Mouse (Mus musculus) MEL (cell line): ENCODE data around the gene Hrh2. TPM values are rescaled to one million over a fixed set of nuclear protein-coding genes. Genes with fewer than 3 reads are reported as not detected.

ENCODE experiments used
- DNase-seq: peaks from one replicate; pipeline ENCODE4 v3.0.0; 2011; ENCODE audit warnings: low read depth, low spot score
- H3K27ac ChIP-seq: 2 replicates; pipeline ENCODE4 v1.5.1; 2012; ENCODE audit warnings: low read depth, mild to moderate bottlenecking, control low read depth, low read length, moderate library complexity; ENCODE audit not compliant: control insufficient read depth
- H3K27me3 ChIP-seq, 2 experiments: fragments of 150-350 bp in 1 of 2; sonication (generic) in 1 of 2; 2 replicates each; pipeline ENCODE4 v1.6.1; 2012; ENCODE audit warnings: low read length in 2 of 2, mild to moderate bottlenecking in 2 of 2, improper control_type of control experiment in 1 of 2, moderate library complexity in 1 of 2; ENCODE audit not compliant: insufficient read depth in 2 of 2, control insufficient read depth in 1 of 2
- H3K36me3 ChIP-seq, 2 experiments: 2 replicates each; pipeline ENCODE4 v1.6.1; 2012 to 2014; ENCODE audit warnings: low read length in 2 of 2, improper control_type of control experiment in 1 of 2, inconsistent platforms in 1 of 2, mild to moderate bottlenecking in 1 of 2; ENCODE audit not compliant: insufficient read depth in 2 of 2, control insufficient read depth in 1 of 2
- H3K4me1 ChIP-seq, 2 experiments: fragments of 150-350 bp in 1 of 2; sonication (generic) in 1 of 2; 2 replicates each; pipeline ENCODE4 v1.6.1; 2012; ENCODE audit warnings: low read length in 2 of 2, improper control_type of control experiment in 1 of 2, mild to moderate bottlenecking in 1 of 2; ENCODE audit not compliant: insufficient read depth in 2 of 2, control insufficient read depth in 1 of 2
- H3K4me3 ChIP-seq, 2 experiments: fragments of 150-350 bp in 1 of 2; sonication (generic) in 1 of 2; 2 replicates each; pipeline ENCODE4 v1.5.1; 2012; ENCODE audit warnings: low read depth in 2 of 2, low read length in 2 of 2, mild to moderate bottlenecking in 2 of 2, moderate library complexity in 2 of 2, control low read depth in 1 of 2, improper control_type of control experiment in 1 of 2; ENCODE audit not compliant: control insufficient read depth in 1 of 2, insufficient read depth in 1 of 2
- H3K79me2 ChIP-seq: 2 replicates; pipeline ENCODE4 v1.6.1; 2012; ENCODE audit warnings: mild to moderate bottlenecking, low read length, moderate library complexity; ENCODE audit not compliant: control insufficient read depth, poor library complexity, insufficient read depth
- H3K9ac ChIP-seq: 2 replicates; pipeline ENCODE4 v1.6.1; 2012; ENCODE audit warnings: low read depth, mild to moderate bottlenecking, control low read depth, low read length, moderate library complexity; ENCODE audit not compliant: control insufficient read depth, poor library complexity, severe bottlenecking
- H3K9me3 ChIP-seq: fragments of 150-350 bp; sonication (generic); replicated peaks from 2 replicates; pipeline ENCODE4 v1.6.1; 2012; ENCODE audit warnings: mild to moderate bottlenecking, low read length, improper control_type of control experiment, moderate library complexity; ENCODE audit not compliant: insufficient read depth
- CHD1 ChIP-seq: IDR thresholded peaks from 2 replicates; pipeline ENCODE4 v1.6.1; 2012; ENCODE audit warnings: low read depth, mild to moderate bottlenecking, inconsistent platforms, low read length, improper control_type of control experiment
- CHD2 ChIP-seq: IDR thresholded peaks from 2 replicates; pipeline ENCODE4 v1.6.1; 2011; ENCODE audit warnings: low read length, improper control_type of control experiment
- ELF1 ChIP-seq: IDR thresholded peaks from 2 replicates; pipeline ENCODE4 v1.6.1; 2014; ENCODE audit warnings: low read depth, mild to moderate bottlenecking, inconsistent platforms, low read length, improper control_type of control experiment, moderate library complexity
- EP300 ChIP-seq, 2 experiments: IDR thresholded peaks; 2 replicates each; pipeline ENCODE4 v1.6.1; 2011; ENCODE audit warnings: improper control_type of control experiment in 2 of 2, low read length in 2 of 2, low read depth in 1 of 2, mild to moderate bottlenecking in 1 of 2
- MAFK ChIP-seq: IDR thresholded peaks from 2 replicates; pipeline ENCODE4 v1.6.1; 2011; ENCODE audit warnings: low read depth, mild to moderate bottlenecking, low read length, improper control_type of control experiment, borderline replicate concordance
- MAX ChIP-seq: IDR thresholded peaks from 2 replicates; pipeline ENCODE4 v1.6.1; 2011; ENCODE audit warnings: low read length, improper control_type of control experiment
- MEF2A ChIP-seq: IDR thresholded peaks from 2 replicates; pipeline ENCODE4 v1.6.1; 2014; ENCODE audit warnings: low read depth, mild to moderate bottlenecking, inconsistent platforms, low read length, improper control_type of control experiment; ENCODE audit not compliant: poor library complexity, insufficient replicate concordance, severe bottlenecking; ENCODE audit errors: extremely low read depth
- MXI1 ChIP-seq: IDR thresholded peaks from 2 replicates; pipeline ENCODE4 v1.6.1; 2011; ENCODE audit warnings: mild to moderate bottlenecking, low read depth, low read length, improper control_type of control experiment
- MYC ChIP-seq: IDR thresholded peaks from 2 replicates; pipeline ENCODE4 v1.6.1; 2011; ENCODE audit warnings: low read depth, mild to moderate bottlenecking, low read length, improper control_type of control experiment, moderate library complexity
- NELFE ChIP-seq: IDR thresholded peaks from 2 replicates; pipeline ENCODE4 v1.6.1; 2011; ENCODE audit warnings: low read depth, low read length, improper control_type of control experiment
- POLR2A ChIP-seq, 2 experiments: IDR thresholded peaks; 2 replicates each; pipeline ENCODE4 v1.6.1; 2011 to 2012; ENCODE audit warnings: low read length in 2 of 2, mild to moderate bottlenecking in 2 of 2, control low read depth in 1 of 2, improper control_type of control experiment in 1 of 2, low read depth in 1 of 2, moderate library complexity in 1 of 2; ENCODE audit not compliant: control insufficient read depth in 1 of 2, insufficient read depth in 1 of 2, poor library complexity in 1 of 2
- SIN3A ChIP-seq: IDR thresholded peaks from 2 replicates; pipeline ENCODE4 v1.6.1; 2012; ENCODE audit warnings: low read length, improper control_type of control experiment, inconsistent platforms
- SMC3 ChIP-seq: IDR thresholded peaks from 2 replicates; pipeline ENCODE4 v1.6.1; 2011; ENCODE audit warnings: low read depth, low read length, improper control_type of control experiment
- TBP ChIP-seq: IDR thresholded peaks from 2 replicates; pipeline ENCODE4 v1.8.0; 2011; ENCODE audit warnings: low read depth, low read length, improper control_type of control experiment
- UBTF ChIP-seq: IDR thresholded peaks from 2 replicates; pipeline ENCODE4 v1.6.1; 2012; ENCODE audit warnings: low read depth, mild to moderate bottlenecking, inconsistent platforms, low read length, improper control_type of control experiment, moderate library complexity, borderline replicate concordance; ENCODE audit not compliant: insufficient read depth
- USF2 ChIP-seq, 2 experiments: IDR thresholded peaks; 2 replicates each; pipeline ENCODE4 v1.6.1; 2011 to 2012; ENCODE audit warnings: improper control_type of control experiment in 2 of 2, low read length in 2 of 2, borderline replicate concordance in 1 of 2, inconsistent platforms in 1 of 2, low read depth in 1 of 2, mild to moderate bottlenecking in 1 of 2; ENCODE audit not compliant: insufficient read depth in 1 of 2
- ZC3H11A ChIP-seq: IDR thresholded peaks from 2 replicates; pipeline ENCODE4 v1.6.1; 2012; ENCODE audit warnings: low read depth, mild to moderate bottlenecking, inconsistent platforms, low read length, improper control_type of control experiment
- ZKSCAN1 ChIP-seq: IDR thresholded peaks from 2 replicates; pipeline ENCODE4 v1.6.1; 2012; ENCODE audit warnings: low read depth, mild to moderate bottlenecking, inconsistent platforms, low read length, improper control_type of control experiment, moderate library complexity
- ZMIZ1 ChIP-seq: IDR thresholded peaks from 2 replicates; pipeline ENCODE4 v1.6.1; 2012; ENCODE audit warnings: low read depth, mild to moderate bottlenecking, inconsistent platforms, low read length, improper control_type of control experiment, moderate library complexity
- polyA plus RNA-seq, 2 experiments: library from polyadenylated mRNA; stranded (reverse) in 1 of 2; unstranded in 1 of 2; fragments of >175 nt in 1 of 2; fragments of >200 nt in 1 of 2; gene quantifications; 2 replicates each; pipeline versions ENCODE4 v1.2.1 to v1.2.4; 2012; ENCODE audit warnings: low replicate concordance in 2 of 2, low read depth in 1 of 2; ENCODE audit not compliant: insufficient read length in 2 of 2, insufficient read depth in 1 of 2, missing spikeins in 1 of 2
- total RNA-seq: library from RNA; depleted of rRNA; stranded (reverse); fragments of 300-350 nt; gene quantifications from 2 replicates; pipeline ENCODE4 v1.2.3, GENCODE M21; 2012

Gene Hrh2
- total and polyA plus RNA-seq, 3 experiments, result 0.07 TPM; not detected in 2

DNA sequence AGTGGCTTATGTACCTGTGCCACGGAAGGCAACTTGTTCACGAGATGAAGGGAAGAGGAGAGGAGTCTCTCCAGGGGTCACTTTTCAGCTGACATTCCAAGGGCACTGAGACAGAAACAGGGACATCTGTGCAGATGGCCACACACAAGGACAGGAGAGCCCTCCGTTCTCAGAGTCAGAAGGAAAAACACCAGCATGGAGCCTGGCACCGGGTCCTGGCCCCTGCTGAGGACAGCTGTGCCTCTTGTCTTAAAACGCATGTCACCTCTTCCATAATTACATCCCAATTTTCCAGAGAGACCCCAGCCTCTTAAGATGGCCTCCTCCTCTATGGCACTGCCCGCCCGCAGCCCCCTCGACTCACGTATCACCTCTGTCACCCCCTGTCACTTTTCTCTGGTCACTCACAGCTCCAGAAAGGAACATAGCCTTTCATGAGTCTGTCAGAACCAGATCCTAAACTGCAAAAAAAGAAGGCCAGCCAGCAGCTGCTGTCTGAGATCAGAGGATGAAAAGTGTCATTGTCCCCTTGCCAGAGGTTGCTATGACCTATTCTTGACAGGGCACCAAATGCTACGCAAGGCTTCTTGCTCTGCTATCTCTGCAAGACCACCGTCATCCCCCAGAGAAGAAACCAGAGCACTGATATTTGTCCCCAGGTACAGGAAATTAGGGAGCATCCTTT lies 59.8 kb downstream of the Hrh2 start:
- Histone ChIP-seq H3K4me3 (no peak overlapping the region), H3K27ac (no peak overlapping the region), H3K36me3 (no peaks in the 10 kb centered on the region), H3K4me1 (no peaks in the 10 kb centered on the region), H3K9ac (no peak overlapping the region), H3K27me3 (peaks cover 0 to 5% of the 10 kb centered on the region in 2 experiments; a peak in 2 of 4 replicates), H3K9me3 (no peaks in the 10 kb centered on the region), H3K79me2 (no peaks in the 10 kb centered on the region)
- TF ChIP-seq ZKSCAN1, result no peak
- no peak for TF ChIP-seq UBTF
- no peak for TF ChIP-seq MAFK
- no peak for TF ChIP-seq USF2 (IDR thresholded peaks at IDR 0.05; ENCODE audit: borderline replicate concordance in 1 of 2, insufficient read depth in 1 of 2, low read depth in 1 of 2, low read length in 2 of 2)
- no peak for TF ChIP-seq MAX
- TF ChIP-seq MYC, result no peak
- TF ChIP-seq MXI1, result no peak
- no peak for TF ChIP-seq CHD1
- DNase-seq, result no peak

DNA sequence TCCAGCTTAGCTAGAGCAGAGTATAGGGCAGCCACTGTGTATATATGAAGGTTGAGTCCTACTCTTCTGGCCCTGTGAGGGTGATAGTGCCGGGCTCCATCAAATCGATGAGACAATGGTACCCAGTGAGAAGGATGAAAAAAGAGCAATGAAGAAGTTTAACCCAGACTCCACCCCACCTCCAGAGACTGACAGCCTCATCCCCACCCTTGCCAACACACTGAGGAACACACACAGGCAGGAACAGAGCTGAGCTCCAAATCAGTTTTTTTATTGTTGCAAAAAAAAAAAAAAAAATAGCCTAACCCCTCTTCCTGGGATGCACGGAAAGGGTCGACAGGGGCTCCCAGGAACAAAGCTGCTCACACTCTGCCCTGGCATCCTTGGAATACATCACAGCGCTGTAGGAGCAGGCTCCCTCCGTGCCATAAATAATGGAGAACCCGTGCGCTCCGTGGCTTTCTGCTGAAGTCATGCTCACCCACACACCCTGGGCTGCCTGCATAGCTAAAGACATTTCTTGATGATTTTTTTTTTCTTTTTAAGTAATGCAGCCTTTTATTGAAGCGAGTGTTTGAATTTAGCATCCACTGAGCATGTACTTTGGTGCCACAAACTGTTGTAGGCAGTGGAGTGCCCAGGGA lies 65.8 kb downstream of the Hrh2 start:
- Histone ChIP-seq H3K27me3 (peaks cover 0 to 9% of the 10 kb centered on the region in 2 experiments; a peak in 2 of 4 replicates), H3K4me1 (peaks cover 0 to 2% of the 10 kb centered on the region in 2 experiments; a peak in 1 of 4 replicates), H3K9me3 (no peaks in the 10 kb centered on the region), H3K79me2 (no peaks in the 10 kb centered on the region), H3K27ac (no peak overlapping the region), H3K4me3 (no peak overlapping the region), H3K9ac (no peak overlapping the region), H3K36me3 (no peaks in the 10 kb centered on the region)
- no peak for TF ChIP-seq CHD2
- no peak for TF ChIP-seq POLR2A (IDR thresholded peaks at IDR 0.05; ENCODE audit: control insufficient read depth in 1 of 2, insufficient read depth in 1 of 2, low read depth in 1 of 2, low read length in 2 of 2, poor library complexity in 1 of 2)
- no peak for TF ChIP-seq SMC3
- TF ChIP-seq MXI1, result no peak
- no peak for TF ChIP-seq SIN3A
- no peak for TF ChIP-seq ZMIZ1
- no peak for TF ChIP-seq USF2 (IDR thresholded peaks at IDR 0.05; ENCODE audit: borderline replicate concordance in 1 of 2, insufficient read depth in 1 of 2, low read depth in 1 of 2, low read length in 2 of 2)
- no peak for TF ChIP-seq NELFE
- TF ChIP-seq MAFK, result no peak
- no peak for TF ChIP-seq ELF1
- TF ChIP-seq MEF2A, result no peak
- TF ChIP-seq EP300 (IDR thresholded peaks at IDR 0.05; ENCODE audit: low read depth in 1 of 2, low read length in 2 of 2), result no peak
- no peak for TF ChIP-seq ZC3H11A
- no peak for TF ChIP-seq TBP
- no peak for DNase-seq
